Mouse (Mus musculus) stomach, postnatal 0 days (tissue): Measurements from ENCODE around the gene Kcnh2.

Experiments used
- CTCF ChIP-seq: IDR thresholded peaks from 2 replicates; pipeline ENCODE4 v1.5.1; 2016; ENCODE audit warnings: antibody characterized with exemption, low read depth, mild to moderate bottlenecking, moderate library complexity
- EP300 ChIP-seq: optimal IDR thresholded peaks from 2 replicates; pipeline ENCODE3; 2016; ENCODE audit warnings: antibody characterized with exemption

- no peak for TF ChIP-seq CTCF
- TF ChIP-seq EP300: no peak
These were observed 15.0 kb upstream of the Kcnh2 start for GRCm38 (mm10) chr5:24366426-24366825.
